Mouse (Mus musculus) midbrain, embryonic 16.5 days (tissue): ENCODE measurements around the gene Otog. TPM values are rescaled to one million over a fixed set of nuclear protein-coding genes. Genes with fewer than 3 reads are reported as not detected.

ENCODE experiments used
- ATAC-seq: fragments of 200-750 bp; cut with Nextera tagmentation; 2 replicates; pipeline ENCODE4 v1.8.0; 2017; ENCODE audit warnings: moderate TSS enrichment
- H3K27ac ChIP-seq: fragments of 300-500 bp; sonication (generic); 2 replicates; pipeline ENCODE4 v1.5.1; 2014; ENCODE audit warnings: mild to moderate bottlenecking, low read length, mixed read lengths
- H3K27me3 ChIP-seq: fragments of 300-500 bp; sonication (generic); 2 replicates; pipeline ENCODE4 v1.6.1; 2014; ENCODE audit warnings: low read depth, low read length, mixed read lengths; ENCODE audit not compliant: control insufficient read depth, insufficient read depth
- H3K36me3 ChIP-seq: fragments of 300-500 bp; sonication (generic); 2 replicates; pipeline ENCODE4 v1.6.1; 2014; ENCODE audit warnings: mild to moderate bottlenecking, low read length, moderate library complexity, mixed read lengths; ENCODE audit not compliant: control insufficient read depth, insufficient read depth
- H3K4me1 ChIP-seq: fragments of 300-500 bp; sonication (generic); 2 replicates; pipeline ENCODE4 v1.6.1; 2014; ENCODE audit warnings: mild to moderate bottlenecking, low read length, mixed read lengths; ENCODE audit not compliant: control insufficient read depth, insufficient read depth
- H3K4me2 ChIP-seq: fragments of 300-500 bp; sonication (generic); 2 replicates; pipeline ENCODE4 v1.6.1; 2014; ENCODE audit warnings: mild to moderate bottlenecking, low read length, mixed read lengths
- H3K4me3 ChIP-seq: fragments of 300-500 bp; sonication (generic); 2 replicates; pipeline ENCODE4 v1.5.1; 2014; ENCODE audit warnings: low read depth, mild to moderate bottlenecking, low read length, moderate library complexity, mixed read lengths
- H3K9ac ChIP-seq: fragments of 300-500 bp; sonication (generic); 2 replicates; pipeline ENCODE4 v1.6.1; 2014; ENCODE audit warnings: low read depth, low read length, mixed read lengths
- H3K9me3 ChIP-seq: fragments of 300-500 bp; sonication (generic); replicated peaks from 2 replicates; pipeline ENCODE4 v1.6.1; 2014; ENCODE audit warnings: mild to moderate bottlenecking, low read length, mixed read lengths; ENCODE audit not compliant: control insufficient read depth, poor library complexity, severe bottlenecking
- WGBS: fragments of 180-500 bp; shearing (Covaris S2); extraction: QIAGEN DNeasy Blood & Tissue Kit; methylation state at CpG from one replicate; pipeline ENCODE4 v1.1.7; 2014; 5-methylcytosine and 5-hydroxymethylcytosine counted together
- polyA plus RNA-seq: library from polyadenylated mRNA; unstranded; fragments of >200 nt; fragmentation: Nextera tagmentation; extraction: Ambion mirVana; gene quantifications from 2 replicates; pipeline ENCODE4 v1.2.1, GENCODE M21; 2015

Otog gene
- polyA plus RNA-seq, 1 experiment from 2014 or later = 0.08 TPM

GRCm38 (mm10) chr7:46353216-46353615 is 112.4 kb downstream of the Otog start:
- Histone ChIP-seq H3K27ac (no peak overlapping the region), H3K36me3 (no peaks in the 10 kb centered on the region)
- 51% methylated on average over 8 of the region's 8 CpGs for WGBS

GRCm38 (mm10) chr7:46353875-46354274 is 113.1 kb downstream of the Otog start:
- ATAC-seq = no peak
- 81% methylated on average over 4 of the region's 4 CpGs for WGBS

More at GRCm38 (mm10) chr7:46353216-46353615, 112.4 kb downstream of the Otog start:
- Histone ChIP-seq H3K9me3 (no peaks in the 10 kb centered on the region), H3K4me1 (peaks cover 4% of the 10 kb centered on the region; the same call in 1 of the 2 replicates), H3K4me3 (no peak overlapping the region), H3K27me3 (peaks cover 12% of the 10 kb centered on the region), H3K9ac (no peak overlapping the region), H3K4me2 (no peak overlapping the region)
- ATAC-seq = no peak

More at GRCm38 (mm10) chr7:46353875-46354274, 113.1 kb downstream of the Otog start:
- Histone ChIP-seq H3K9ac (no peak overlapping the region), H3K27ac (no peak overlapping the region), H3K4me1 (peaks cover 2% of the 10 kb centered on the region; the same call in 1 of the 2 replicates), H3K4me2 (no peak overlapping the region), H3K36me3 (no peaks in the 10 kb centered on the region), H3K4me3 (no peak overlapping the region), H3K9me3 (no peaks in the 10 kb centered on the region), H3K27me3 (peaks cover 12% of the 10 kb centered on the region)

Other genes starting within 250 kb of the Otog start
- 0.27 and 0.45 TPM in 2 replicates for gene Abcc6, start 210.7 kb upstream of the Otog start, polyA plus RNA-seq
- gene Nomo1, start 207.3 kb upstream of the Otog start, polyA plus RNA-seq = 45.0 and 47.0 TPM in 2 replicates
- 2.4 and 2.8 TPM in 2 replicates for gene Kcnj11, start 140.2 kb upstream of the Otog start, polyA plus RNA-seq
- gene Abcc8, start 61.0 kb upstream of the Otog start, polyA plus RNA-seq = 7.0 and 9.6 TPM in 2 replicates
- gene Ush1c, start 2.5 kb upstream of the Otog start, polyA plus RNA-seq = 1.6 and 2.3 TPM in 2 replicates
- gene Myod1, start 135.5 kb downstream of the Otog start, polyA plus RNA-seq = 0.19 TPM in 1 of 2 replicates, not detected in the other
- 10.1 and 11.4 TPM in 2 replicates for gene Kcnc1, start 155.5 kb downstream of the Otog start, polyA plus RNA-seq